Mouse (Mus musculus): ENCODE data around the gene Fto.

The Fto gene

DNA sequence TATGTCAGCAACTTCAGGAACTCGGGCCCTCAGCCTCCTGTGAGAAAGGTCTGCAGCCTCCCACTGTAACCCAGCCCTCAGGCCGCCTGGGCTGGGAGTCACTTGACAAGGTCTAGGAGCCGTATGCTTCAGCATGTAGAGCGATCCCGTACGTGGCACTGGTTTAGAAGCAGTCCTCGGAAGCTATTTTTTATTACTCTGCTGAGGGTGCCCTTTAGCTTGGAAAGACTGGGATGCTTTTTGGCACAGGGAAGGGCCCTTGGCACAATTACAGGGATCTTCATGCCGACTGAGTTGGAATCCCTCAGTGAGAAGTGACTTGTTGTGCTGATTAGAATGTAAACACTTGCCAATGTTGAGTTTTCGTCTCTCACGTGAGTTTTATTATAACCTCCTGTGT lies 191.6 kb downstream of the Fto start:
- DNase-seq: peak; percentile 69 to 79

- no peak for DNase-seq
Measured at GRCm38 (mm10) chr8:91505411-91505954, 192.2 kb downstream of the Fto start.

- DNase-seq: no peak
Measured at GRCm38 (mm10) chr8:91505997-91506672, 192.8 kb downstream of the Fto start.

DNA sequence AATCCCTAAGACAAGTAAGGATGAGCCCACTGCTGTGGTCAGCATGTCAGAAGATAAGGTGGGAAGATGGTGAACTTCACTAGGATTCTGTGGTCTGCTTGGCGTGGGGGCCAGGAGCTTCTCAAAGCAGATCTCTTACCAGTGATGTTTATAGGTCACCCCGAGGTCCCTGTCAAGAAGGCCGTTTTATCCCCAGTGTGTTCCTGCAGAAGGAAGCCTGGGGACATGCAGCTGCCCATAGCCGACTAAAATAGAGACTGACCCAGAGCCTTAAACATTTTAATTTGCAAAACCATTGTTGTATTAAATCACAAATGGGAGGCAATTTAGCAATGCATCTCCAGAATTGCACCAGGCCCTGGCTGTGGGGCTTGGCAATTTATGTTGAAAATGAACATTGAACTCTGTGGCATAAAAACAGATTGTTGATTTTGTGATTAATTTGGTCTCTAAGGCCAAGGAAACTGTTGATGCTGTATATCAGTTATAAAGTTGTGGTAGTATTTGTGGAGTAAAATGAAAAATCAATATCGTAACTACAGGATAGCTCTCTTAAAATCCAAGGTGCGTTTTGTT lies 193.4 kb downstream of the Fto start:
- no peak for DNase-seq

GRCm38 (mm10) chr8:91507681-91508097 lies 194.4 kb downstream of the Fto start:
- DNase-seq: no peak

DNA sequence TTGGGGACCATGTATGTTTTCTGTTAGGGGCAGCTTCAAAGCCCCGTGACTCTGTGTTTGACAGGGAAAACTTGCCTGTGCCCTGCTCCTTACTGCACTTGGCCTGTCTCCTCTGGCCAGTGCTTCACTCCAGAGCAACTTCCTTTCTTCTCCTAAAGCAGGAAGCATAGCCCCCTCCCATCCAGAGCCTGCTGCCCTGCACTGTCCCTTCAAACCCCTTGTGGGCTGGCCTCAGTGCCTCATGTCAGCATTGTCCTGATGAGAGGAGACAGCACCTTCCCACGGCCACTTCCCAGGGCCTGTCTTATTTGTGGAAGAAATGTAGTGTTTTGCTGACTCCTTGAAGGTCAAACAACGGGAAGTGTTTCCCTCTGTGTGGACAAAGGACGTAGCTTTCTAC lies 195.0 kb downstream of the Fto start:
- DNase-seq: no peak

DNA sequence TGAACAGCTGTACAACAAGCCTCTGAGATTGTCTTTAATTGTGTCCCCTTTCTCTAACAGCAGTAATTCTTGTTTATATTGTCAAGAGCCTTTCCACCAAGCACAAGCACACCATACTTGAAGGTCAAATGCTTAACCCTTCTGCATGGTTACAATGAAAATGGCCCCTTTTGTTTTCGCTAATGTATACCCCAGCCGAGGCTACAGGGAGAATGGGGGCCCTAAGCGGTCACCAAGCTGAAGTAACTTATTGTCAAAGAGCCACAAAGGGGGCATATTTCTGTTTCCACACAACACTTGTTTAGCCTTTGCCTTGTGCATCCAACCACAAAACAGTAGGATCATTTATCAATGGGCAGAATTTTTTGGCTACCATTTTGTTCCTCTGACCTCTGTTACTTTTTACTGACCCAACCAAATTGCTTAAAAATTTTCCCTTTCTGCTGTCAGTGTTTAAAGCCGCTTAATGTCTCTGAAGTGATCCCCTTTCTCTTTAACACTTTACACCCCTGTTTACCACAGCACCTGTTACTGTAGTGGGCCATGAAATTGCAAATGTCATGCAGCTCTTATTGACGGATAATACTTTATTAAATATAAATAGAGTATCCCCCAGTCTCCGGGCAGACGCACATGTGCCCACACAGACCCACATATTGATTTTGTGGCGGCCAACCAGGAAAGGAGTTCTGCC lies 196.0 kb downstream of the Fto start:
- DNase-seq: no peak

- DNase-seq: no peak
Measured at GRCm38 (mm10) chr8:91509900-91510260, 196.6 kb downstream of the Fto start.

DNA sequence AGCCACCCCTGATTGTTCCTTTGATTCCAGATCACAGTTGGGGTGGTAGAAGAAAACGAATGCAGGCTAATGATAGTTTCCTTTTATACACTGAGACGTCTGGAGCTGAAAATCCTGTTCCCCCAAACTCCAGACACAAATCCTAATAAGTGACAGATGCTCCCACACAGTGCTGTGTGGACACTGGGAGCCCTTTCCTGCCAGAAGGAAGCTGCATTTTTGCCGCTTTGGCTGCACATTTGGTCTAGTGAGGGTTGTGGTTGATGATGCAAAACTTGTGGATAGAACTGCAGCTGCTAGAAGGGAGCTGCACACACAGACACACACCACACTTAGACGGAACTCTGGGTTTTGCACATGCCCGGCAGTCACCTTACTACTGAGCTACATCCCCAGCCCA lies 197.4 kb downstream of the Fto start:
- no peak for DNase-seq

DNA sequence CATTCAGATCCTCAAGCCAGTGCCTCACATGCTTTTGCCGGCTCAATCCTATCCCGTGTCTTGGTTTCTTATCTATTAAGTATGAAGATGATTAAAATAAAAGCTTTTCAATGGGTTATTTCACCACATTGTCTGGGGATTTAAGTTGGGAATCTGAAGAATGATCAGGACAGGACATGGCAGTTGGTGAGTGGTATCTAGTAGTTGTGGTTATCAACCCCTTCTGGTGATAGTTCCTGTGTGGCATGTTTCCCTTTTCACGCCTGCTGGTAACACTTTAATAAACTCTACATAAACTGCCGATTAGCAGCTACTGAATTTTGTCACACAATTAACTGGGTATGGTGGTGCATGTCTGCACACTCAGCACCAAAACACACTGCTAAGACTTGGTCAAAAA lies 198.6 kb downstream of the Fto start:
- DNase-seq: no peak

DNA sequence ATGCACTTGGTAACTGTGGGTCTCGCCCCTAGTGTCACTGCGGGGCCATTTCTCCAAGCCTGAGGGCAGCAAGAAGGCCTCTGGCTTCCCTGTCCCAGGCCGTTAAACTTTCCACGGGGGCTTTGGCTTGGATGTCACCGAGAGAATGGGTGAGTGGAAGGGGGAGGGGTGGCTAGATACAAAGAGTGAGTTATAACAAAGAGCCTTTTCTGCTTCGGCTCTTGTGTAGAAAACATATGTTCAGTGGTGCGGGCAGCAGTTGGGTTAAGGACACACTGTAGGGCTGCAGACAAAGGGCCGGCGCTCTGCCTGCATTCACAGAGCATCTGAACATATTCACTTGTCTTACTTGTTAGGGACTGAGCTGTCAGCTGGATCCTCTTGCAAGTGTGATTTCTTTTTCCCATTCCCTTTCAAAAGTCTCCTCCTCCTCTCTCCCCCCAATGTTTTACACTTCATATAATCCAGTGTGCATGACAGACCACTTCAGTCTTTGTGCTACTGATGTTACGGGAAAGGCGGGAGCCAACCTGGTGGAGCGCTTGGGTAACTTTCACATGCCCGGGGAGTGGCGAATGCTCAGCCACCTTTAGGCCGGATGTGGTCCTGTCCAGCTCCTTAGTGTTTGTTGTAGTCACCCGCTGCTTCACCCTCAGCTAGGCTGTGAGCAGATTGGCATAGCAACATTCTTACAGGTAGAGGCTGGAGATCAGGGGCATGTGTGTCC lies 201.6 kb downstream of the Fto start:
- DNase-seq: no peak

DNA sequence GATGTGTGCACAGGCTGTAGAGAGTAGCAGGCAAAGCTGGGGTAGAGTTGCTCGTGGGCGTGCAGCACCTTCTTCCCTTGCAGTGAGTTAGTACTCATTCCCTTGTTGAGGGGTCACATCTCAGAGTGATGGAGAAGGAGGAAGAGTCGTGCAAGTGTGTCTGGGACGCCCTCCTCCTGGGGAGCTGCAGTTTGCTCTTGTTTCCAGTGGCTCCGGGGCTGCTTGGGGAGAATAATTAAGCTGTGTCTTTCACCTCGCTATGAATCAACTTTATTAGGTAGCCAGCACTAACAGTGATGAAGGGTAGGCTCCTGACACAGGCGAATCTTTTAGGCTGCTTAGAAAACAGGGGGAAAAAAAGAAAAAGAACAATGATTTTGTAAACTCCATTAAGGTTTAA lies 203.1 kb downstream of the Fto start:
- no peak for DNase-seq

DNA sequence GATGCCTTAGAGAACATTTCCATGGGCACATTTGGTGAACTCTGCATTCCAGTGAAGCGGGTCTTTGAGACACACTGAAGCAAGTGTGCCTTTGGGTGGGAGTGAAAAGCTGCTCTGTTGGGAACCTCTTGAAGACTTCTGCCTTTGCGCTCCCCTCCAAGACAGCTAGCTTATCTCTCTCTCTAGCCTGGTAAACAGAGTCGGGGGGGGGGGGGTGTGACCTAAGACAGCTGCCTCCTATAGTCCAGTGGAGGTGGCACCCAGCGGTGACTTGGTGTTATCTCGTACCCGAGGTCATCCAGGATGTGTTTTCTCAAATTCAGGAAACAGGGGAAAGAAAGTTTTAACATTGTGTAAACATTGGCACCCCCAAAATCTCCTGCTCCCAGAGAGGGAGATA lies 204.8 kb downstream of the Fto start:
- DNase-seq: no peak

DNA sequence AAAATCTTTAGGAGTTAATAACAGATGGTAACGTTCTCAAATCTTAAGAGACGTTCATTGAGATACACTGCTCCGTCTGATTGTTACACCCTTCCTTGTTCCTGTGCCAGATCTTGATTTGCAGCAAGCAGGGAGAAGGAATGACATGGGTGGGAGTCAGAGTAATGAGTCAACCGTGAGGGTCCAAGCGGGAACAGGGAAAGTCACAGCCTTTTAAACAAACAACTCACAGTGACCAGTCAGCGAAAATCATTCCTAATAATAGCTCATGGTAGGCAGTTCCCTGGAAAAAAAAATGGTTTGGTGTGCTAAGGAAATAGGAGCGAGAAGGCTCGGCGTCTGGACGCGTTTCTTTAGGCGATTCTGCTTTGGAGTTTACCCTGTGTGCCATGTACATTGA lies 208.9 kb downstream of the Fto start:
- DNase-seq: no peak

GRCm38 (mm10) chr8:91524056-91524864 lies 210.9 kb downstream of the Fto start:
- no peak for DNase-seq

- no peak for DNase-seq
Measured at GRCm38 (mm10) chr8:91524865-91525250, 211.5 kb downstream of the Fto start.

GRCm38 (mm10) chr8:91525342-91525817 lies 212.1 kb downstream of the Fto start:
- no peak for DNase-seq

DNA sequence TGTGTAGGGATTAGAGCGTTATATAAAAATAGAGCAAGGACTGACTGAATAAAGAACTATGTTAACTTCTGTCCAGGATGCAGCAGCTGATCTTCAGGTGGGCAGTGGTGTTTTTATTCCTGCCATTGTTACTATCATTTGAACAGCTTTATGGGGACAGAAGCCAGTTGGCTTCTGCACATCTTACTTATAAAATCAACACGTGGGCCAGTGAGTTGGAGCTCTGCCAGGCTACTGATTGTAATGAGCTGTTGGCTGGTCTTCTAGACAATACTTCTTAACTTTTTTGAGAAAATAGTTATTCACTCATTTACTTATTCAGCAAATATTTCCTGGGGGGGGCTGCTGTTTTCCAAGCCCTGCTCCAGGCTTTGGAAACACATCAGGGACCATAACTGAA lies 215.6 kb downstream of the Fto start:
- no peak for DNase-seq

DNA sequence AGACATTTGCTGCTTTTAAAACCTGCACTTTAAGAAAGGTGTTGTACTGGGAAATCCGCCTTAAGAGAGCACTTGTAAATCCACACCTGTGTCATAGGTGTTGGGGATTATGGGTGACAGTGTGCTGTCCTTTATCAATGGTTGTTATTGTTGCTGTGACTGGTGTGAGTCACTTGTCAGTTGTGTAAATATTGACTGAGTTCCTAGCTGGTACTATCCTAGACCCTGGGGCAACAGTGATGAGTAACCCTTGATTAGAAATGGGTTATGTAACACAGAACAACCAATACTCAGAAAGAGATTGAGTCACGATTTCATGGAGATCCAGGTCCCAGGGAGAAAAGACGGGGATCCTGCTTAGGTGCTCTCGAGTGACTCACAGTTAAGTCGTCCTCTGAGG lies 216.4 kb downstream of the Fto start:
- no peak for DNase-seq

DNA sequence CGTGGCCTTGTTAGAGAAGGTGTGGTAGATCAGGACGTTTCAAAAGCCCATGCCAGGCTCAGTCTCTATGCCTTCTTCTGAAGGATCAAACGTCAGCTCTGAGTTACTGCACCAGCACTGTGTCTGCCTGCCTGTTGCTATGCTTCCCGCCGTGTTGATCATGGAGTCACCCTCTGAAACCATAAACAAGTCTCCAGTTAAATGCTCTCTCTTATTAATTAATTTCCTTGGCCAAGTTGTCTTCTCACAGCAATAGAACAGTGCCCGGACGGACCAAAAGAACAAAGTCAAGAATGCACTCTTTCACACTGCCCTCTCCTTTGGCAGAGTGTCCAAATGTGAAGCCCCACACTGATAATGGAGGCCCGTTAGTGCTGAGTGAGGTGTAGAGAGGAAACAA lies 217.3 kb downstream of the Fto start:
- no peak for DNase-seq

DNA sequence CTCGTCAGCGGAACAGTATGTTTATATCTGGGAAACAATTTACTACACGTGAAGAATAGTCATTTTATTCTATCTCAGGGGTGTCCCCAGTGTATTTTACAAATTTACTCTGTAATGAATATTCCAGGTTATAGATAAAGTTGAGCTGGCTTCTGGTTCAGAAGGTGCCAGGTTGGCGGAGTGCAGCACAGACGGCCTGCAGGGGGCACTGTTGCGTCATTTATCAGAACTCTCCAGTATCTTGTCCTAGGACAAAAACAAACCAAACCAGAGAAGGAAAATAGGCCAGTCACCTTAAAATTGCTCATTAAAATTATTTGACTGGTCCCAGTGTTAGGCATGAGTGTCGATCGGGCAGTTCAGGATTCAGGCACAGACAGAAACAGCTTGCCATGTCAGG lies 218.6 kb downstream of the Fto start:
- peak; percentile 86 to 94 for DNase-seq

- DNase-seq: no peak
Measured at GRCm38 (mm10) chr8:91532671-91533436, 219.5 kb downstream of the Fto start.
